Mouse (Mus musculus) MEL (cell line): ENCODE data around the gene Scn4b. TPM values are rescaled to one million over a fixed set of nuclear protein-coding genes. Genes with fewer than 3 reads are reported as not detected.

Experiments
- DNase-seq: peaks from one replicate; pipeline ENCODE4 v3.0.0; 2011; ENCODE audit warnings: low read depth, low spot score
- H3K27ac ChIP-seq: 2 replicates; pipeline ENCODE4 v1.5.1; 2012; ENCODE audit warnings: low read depth, mild to moderate bottlenecking, control low read depth, low read length, moderate library complexity; ENCODE audit not compliant: control insufficient read depth
- H3K27me3 ChIP-seq, 2 experiments: fragments of 150-350 bp in 1 of 2; sonication (generic) in 1 of 2; 2 replicates each; pipeline ENCODE4 v1.6.1; 2012; ENCODE audit warnings: low read length in 2 of 2, mild to moderate bottlenecking in 2 of 2, improper control_type of control experiment in 1 of 2, moderate library complexity in 1 of 2; ENCODE audit not compliant: insufficient read depth in 2 of 2, control insufficient read depth in 1 of 2
- H3K36me3 ChIP-seq, 2 experiments: 2 replicates each; pipeline ENCODE4 v1.6.1; 2012 to 2014; ENCODE audit warnings: low read length in 2 of 2, improper control_type of control experiment in 1 of 2, inconsistent platforms in 1 of 2, mild to moderate bottlenecking in 1 of 2; ENCODE audit not compliant: insufficient read depth in 2 of 2, control insufficient read depth in 1 of 2
- H3K4me1 ChIP-seq, 2 experiments: fragments of 150-350 bp in 1 of 2; sonication (generic) in 1 of 2; 2 replicates each; pipeline ENCODE4 v1.6.1; 2012; ENCODE audit warnings: low read length in 2 of 2, improper control_type of control experiment in 1 of 2, mild to moderate bottlenecking in 1 of 2; ENCODE audit not compliant: insufficient read depth in 2 of 2, control insufficient read depth in 1 of 2
- H3K4me3 ChIP-seq, 2 experiments: fragments of 150-350 bp in 1 of 2; sonication (generic) in 1 of 2; 2 replicates each; pipeline ENCODE4 v1.5.1; 2012; ENCODE audit warnings: low read depth in 2 of 2, low read length in 2 of 2, mild to moderate bottlenecking in 2 of 2, moderate library complexity in 2 of 2, control low read depth in 1 of 2, improper control_type of control experiment in 1 of 2; ENCODE audit not compliant: control insufficient read depth in 1 of 2, insufficient read depth in 1 of 2
- H3K79me2 ChIP-seq: 2 replicates; pipeline ENCODE4 v1.6.1; 2012; ENCODE audit warnings: mild to moderate bottlenecking, low read length, moderate library complexity; ENCODE audit not compliant: control insufficient read depth, poor library complexity, insufficient read depth
- H3K9ac ChIP-seq: 2 replicates; pipeline ENCODE4 v1.6.1; 2012; ENCODE audit warnings: low read depth, mild to moderate bottlenecking, control low read depth, low read length, moderate library complexity; ENCODE audit not compliant: control insufficient read depth, poor library complexity, severe bottlenecking
- H3K9me3 ChIP-seq: fragments of 150-350 bp; sonication (generic); replicated peaks from 2 replicates; pipeline ENCODE4 v1.6.1; 2012; ENCODE audit warnings: mild to moderate bottlenecking, low read length, improper control_type of control experiment, moderate library complexity; ENCODE audit not compliant: insufficient read depth
- BHLHE40 ChIP-seq: IDR thresholded peaks from 2 replicates; pipeline ENCODE4 v1.6.1; 2012; ENCODE audit warnings: low read depth, mild to moderate bottlenecking, inconsistent platforms, low read length, improper control_type of control experiment, borderline replicate concordance
- CHD2 ChIP-seq: IDR thresholded peaks from 2 replicates; pipeline ENCODE4 v1.6.1; 2011; ENCODE audit warnings: low read length, improper control_type of control experiment
- ETS1 ChIP-seq: IDR thresholded peaks from 2 replicates; pipeline ENCODE4 v1.6.1; 2012; ENCODE audit warnings: low read depth, mild to moderate bottlenecking, inconsistent platforms, low read length, improper control_type of control experiment, moderate library complexity
- JUND ChIP-seq: IDR thresholded peaks from 2 replicates; pipeline ENCODE4 v1.6.1; 2011; ENCODE audit warnings: low read depth, mild to moderate bottlenecking, improper control_type of control experiment, low read length
- MAFK ChIP-seq: IDR thresholded peaks from 2 replicates; pipeline ENCODE4 v1.6.1; 2011; ENCODE audit warnings: low read depth, mild to moderate bottlenecking, low read length, improper control_type of control experiment, borderline replicate concordance
- MAZ ChIP-seq: IDR thresholded peaks from 2 replicates; pipeline ENCODE4 v1.6.1; 2012; ENCODE audit warnings: low read depth, mild to moderate bottlenecking, inconsistent platforms, low read length, improper control_type of control experiment
- MYC ChIP-seq: IDR thresholded peaks from 2 replicates; pipeline ENCODE4 v1.6.1; 2011; ENCODE audit warnings: low read depth, mild to moderate bottlenecking, low read length, improper control_type of control experiment, moderate library complexity
- NELFE ChIP-seq: IDR thresholded peaks from 2 replicates; pipeline ENCODE4 v1.6.1; 2011; ENCODE audit warnings: low read depth, low read length, improper control_type of control experiment
- POLR2AphosphoS5 ChIP-seq: IDR thresholded peaks from 2 replicates; pipeline ENCODE4 v1.6.1; 2012; ENCODE audit warnings: low read depth, borderline replicate concordance, mild to moderate bottlenecking, inconsistent platforms, low read length, moderate library complexity, mixed read lengths
- SIN3A ChIP-seq: IDR thresholded peaks from 2 replicates; pipeline ENCODE4 v1.6.1; 2012; ENCODE audit warnings: low read length, improper control_type of control experiment, inconsistent platforms
- TAL1 ChIP-seq: IDR thresholded peaks from 2 replicates; pipeline ENCODE4 v1.6.1; 2012; ENCODE audit warnings: mild to moderate bottlenecking, inconsistent platforms, low read length, moderate library complexity, mixed read lengths
- TBP ChIP-seq: IDR thresholded peaks from 2 replicates; pipeline ENCODE4 v1.8.0; 2011; ENCODE audit warnings: low read depth, low read length, improper control_type of control experiment
- USF1 ChIP-seq: IDR thresholded peaks from 2 replicates; pipeline ENCODE4 v1.6.1; 2014; ENCODE audit warnings: low read depth, mild to moderate bottlenecking, inconsistent platforms, low read length, improper control_type of control experiment, moderate library complexity
- USF2 ChIP-seq, 2 experiments: IDR thresholded peaks; 2 replicates each; pipeline ENCODE4 v1.6.1; 2011 to 2012; ENCODE audit warnings: improper control_type of control experiment in 2 of 2, low read length in 2 of 2, borderline replicate concordance in 1 of 2, inconsistent platforms in 1 of 2, low read depth in 1 of 2, mild to moderate bottlenecking in 1 of 2; ENCODE audit not compliant: insufficient read depth in 1 of 2
- ZC3H11A ChIP-seq: IDR thresholded peaks from 2 replicates; pipeline ENCODE4 v1.6.1; 2012; ENCODE audit warnings: low read depth, mild to moderate bottlenecking, inconsistent platforms, low read length, improper control_type of control experiment
- ZKSCAN1 ChIP-seq: IDR thresholded peaks from 2 replicates; pipeline ENCODE4 v1.6.1; 2012; ENCODE audit warnings: low read depth, mild to moderate bottlenecking, inconsistent platforms, low read length, improper control_type of control experiment, moderate library complexity
- ZMIZ1 ChIP-seq: IDR thresholded peaks from 2 replicates; pipeline ENCODE4 v1.6.1; 2012; ENCODE audit warnings: low read depth, mild to moderate bottlenecking, inconsistent platforms, low read length, improper control_type of control experiment, moderate library complexity
- ZNF384 ChIP-seq: IDR thresholded peaks from 2 replicates; pipeline ENCODE4 v1.6.1; 2012; ENCODE audit warnings: low read depth, mild to moderate bottlenecking, inconsistent platforms, low read length, improper control_type of control experiment
- polyA plus RNA-seq, 2 experiments: library from polyadenylated mRNA; stranded (reverse) in 1 of 2; unstranded in 1 of 2; fragments of >175 nt in 1 of 2; fragments of >200 nt in 1 of 2; gene quantifications; 2 replicates each; pipeline versions ENCODE4 v1.2.1 to v1.2.4; 2012; ENCODE audit warnings: low replicate concordance in 2 of 2, low read depth in 1 of 2; ENCODE audit not compliant: insufficient read length in 2 of 2, insufficient read depth in 1 of 2, missing spikeins in 1 of 2
- total RNA-seq: library from RNA; depleted of rRNA; stranded (reverse); fragments of 300-350 nt; gene quantifications from 2 replicates; pipeline ENCODE4 v1.2.3, GENCODE M21; 2012

Gene Scn4b
- total and polyA plus RNA-seq, 3 experiments: not detected

GRCm38 (mm10) chr9:45116819-45117218 lies 21.4 kb upstream of the Scn4b start:
- Histone ChIP-seq H3K36me3 (no peaks in the 10 kb centered on the region), H3K27ac (no peak overlapping the region), H3K4me3 (no peak overlapping the region), H3K27me3 (peaks cover 5 to 12% of the 10 kb centered on the region in 2 experiments), H3K9ac (no peak overlapping the region), H3K79me2 (no peaks in the 10 kb centered on the region), H3K9me3 (no peaks in the 10 kb centered on the region), H3K4me1 (no peaks in the 10 kb centered on the region)
- no peak for TF ChIP-seq POLR2AphosphoS5
- no peak for TF ChIP-seq MYC
- DNase-seq: no peak

DNA sequence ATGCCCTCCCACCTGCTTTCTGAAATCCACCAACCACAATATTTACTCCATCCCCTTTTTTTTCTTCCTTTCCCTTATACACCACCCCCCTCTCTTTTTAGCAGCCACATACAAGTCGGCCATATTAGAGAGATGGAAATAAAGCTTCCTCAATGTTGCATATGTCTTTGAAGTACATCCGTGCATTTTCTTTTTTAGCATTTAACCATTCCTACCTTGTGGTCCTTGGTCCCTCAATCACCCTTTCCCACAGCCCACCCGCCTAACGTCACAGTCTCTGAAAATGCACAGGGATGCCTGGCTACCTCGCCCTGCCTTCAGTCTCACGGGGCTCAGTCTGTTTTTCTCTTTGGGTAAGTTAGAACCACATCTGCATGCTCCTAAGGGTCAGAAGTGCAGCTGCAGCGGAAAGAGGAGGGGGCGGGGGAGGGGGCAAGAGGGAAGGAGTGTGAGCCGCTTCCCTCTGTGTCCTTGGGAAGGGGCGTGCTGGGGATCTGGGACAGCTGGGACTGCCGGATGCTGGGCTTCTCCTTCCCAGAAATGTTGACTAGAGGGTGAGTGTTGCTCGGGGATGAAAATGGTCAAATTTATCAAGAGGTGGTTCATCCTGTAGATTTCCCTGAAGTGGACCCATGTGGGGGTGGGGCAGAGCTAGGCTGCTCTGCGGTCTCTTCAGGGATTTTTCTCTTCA lies 20.3 kb upstream of the Scn4b start, which contains the start of gene Scn2b:
Scn2b (plus strand) TSS at position 42 of the 691 bp plus-strand sequence.
- Histone ChIP-seq H3K27me3 (peaks cover 5 to 12% of the 10 kb centered on the region in 2 experiments), H3K4me3 (no peak within 1 kb of the TSS), H3K4me1 (peaks cover 0 to 4% of the 10 kb centered on the region in 2 experiments; a peak in 2 of 4 replicates), H3K36me3 (peaks cover 0 to 2% of the 10 kb centered on the region in 2 experiments; a peak in 2 of 4 replicates), H3K9ac (no peak within 1 kb of the TSS), H3K79me2 (no peaks in the 10 kb centered on the region), H3K9me3 (no peaks in the 10 kb centered on the region), H3K27ac (no peak within 1 kb of the TSS)
- no peak for TF ChIP-seq TBP
- TF ChIP-seq ZNF384: no peak
- no peak for TF ChIP-seq MAFK
- no peak for TF ChIP-seq NELFE
- TF ChIP-seq ZMIZ1: no peak
- no peak for TF ChIP-seq SIN3A
- TF ChIP-seq TAL1: no peak
- no peak for TF ChIP-seq CHD2
- no peak for TF ChIP-seq MAZ
- TF ChIP-seq ZKSCAN1: no peak
- no peak for TF ChIP-seq POLR2AphosphoS5
- no peak for TF ChIP-seq JUND
- no peak for TF ChIP-seq USF2 (IDR thresholded peaks at IDR 0.05; ENCODE audit: borderline replicate concordance in 1 of 2, insufficient read depth in 1 of 2, low read depth in 1 of 2, low read length in 2 of 2)
- no peak for TF ChIP-seq ETS1
- no peak for TF ChIP-seq BHLHE40
- no peak for TF ChIP-seq USF1
- TF ChIP-seq ZC3H11A: no peak
- no peak for DNase-seq
